Mouse (Mus musculus): ENCODE data around the gene Plekhs1.

The Plekhs1 gene

DNA sequence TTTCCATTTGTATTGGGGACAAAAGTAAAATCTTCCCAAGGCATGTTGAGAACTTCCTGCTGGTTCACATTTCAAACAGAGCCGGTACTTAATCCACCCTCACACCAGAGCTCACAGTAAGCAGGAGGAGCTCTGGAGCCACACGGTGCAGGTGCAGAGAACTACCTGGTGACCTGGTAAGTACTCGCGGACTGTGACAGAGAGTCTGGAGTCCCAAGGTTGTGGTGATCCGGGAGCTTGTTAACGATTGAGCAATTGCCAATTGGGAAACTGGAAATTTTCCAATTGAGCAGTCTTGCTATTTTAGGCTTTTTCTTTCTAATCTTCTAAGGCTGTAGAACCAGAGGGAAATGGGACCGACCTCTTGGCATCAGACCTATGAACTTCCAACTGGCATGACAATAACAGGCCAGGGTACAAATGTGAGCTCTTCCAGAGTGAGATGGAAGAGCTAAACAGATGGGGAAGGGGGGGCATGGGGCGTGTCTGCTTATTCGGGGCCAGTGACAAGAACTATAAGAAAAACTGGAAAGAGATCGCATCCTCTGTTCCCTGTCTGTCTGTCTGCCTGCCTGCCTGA lies at the start of gene Plekhs1:
Gene Plekhs1 (plus strand): TSS at position 119 of the 580 bp plus-strand sequence.
- no peak for DNase-seq (ENCODE audit: low spot score)

DNA sequence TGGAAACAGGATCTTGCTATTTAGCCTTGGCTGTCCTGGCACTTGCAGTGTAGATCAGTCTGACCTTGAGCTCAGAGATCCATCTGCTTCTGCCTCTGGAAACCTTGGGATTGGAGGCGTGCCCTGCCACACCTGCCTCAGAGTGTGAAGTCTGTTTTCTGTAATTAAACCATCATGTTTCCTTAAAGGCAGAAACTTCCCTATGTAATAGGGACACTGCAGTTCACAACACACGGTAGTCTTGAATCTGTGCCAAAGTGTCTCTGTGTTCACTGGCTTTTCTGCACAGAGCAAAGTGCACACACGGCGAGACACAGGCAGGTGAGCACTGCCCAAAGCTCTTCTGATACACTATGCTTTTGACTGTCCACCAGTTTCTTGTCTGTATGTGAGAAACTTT lies 43.0 kb upstream of the Plekhs1 start:
- DNase-seq (ENCODE audit: low spot score), result no peak

DNA sequence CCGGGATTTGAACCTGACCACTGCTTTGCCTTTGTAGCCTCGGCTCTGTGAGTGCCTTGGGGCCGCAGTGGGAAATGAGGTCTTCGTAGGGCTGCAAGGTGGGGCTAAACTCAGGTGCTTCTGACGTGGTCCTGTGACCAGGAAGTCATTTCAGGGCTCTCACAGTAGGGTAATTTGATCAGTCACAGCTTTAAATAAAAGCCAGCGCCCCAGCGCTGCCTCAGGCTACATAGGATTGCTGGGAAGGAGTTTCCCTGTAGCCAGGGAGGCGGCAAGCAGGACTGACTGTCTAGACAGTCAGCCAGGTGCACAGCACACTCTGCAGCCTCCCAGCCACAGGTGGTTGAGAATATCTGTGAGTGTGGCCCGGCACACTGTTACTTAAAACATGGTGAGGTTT lies 42.0 kb upstream of the Plekhs1 start:
- no peak for DNase-seq (ENCODE audit: low spot score)

DNA sequence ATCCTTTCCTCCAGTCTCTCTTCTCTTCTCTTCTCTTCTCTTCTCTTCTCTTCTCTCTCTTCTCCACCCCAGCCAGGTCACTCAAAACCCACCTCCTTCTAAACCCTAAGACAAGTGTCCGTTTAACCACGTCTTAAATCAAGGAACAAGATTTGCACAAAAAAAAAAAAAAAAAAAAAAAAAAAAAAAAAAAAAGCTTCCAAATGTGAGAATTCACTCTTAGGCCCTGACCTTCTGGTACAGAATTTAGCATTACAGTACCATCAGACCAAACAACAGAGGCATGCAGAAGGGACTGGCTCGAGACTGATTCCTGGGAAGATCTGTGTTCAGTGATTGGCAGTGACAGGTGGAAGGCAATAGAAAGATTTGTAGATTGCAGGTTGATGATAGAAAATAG lies 41.1 kb upstream of the Plekhs1 start:
- no peak for DNase-seq (ENCODE audit: low spot score)

DNA sequence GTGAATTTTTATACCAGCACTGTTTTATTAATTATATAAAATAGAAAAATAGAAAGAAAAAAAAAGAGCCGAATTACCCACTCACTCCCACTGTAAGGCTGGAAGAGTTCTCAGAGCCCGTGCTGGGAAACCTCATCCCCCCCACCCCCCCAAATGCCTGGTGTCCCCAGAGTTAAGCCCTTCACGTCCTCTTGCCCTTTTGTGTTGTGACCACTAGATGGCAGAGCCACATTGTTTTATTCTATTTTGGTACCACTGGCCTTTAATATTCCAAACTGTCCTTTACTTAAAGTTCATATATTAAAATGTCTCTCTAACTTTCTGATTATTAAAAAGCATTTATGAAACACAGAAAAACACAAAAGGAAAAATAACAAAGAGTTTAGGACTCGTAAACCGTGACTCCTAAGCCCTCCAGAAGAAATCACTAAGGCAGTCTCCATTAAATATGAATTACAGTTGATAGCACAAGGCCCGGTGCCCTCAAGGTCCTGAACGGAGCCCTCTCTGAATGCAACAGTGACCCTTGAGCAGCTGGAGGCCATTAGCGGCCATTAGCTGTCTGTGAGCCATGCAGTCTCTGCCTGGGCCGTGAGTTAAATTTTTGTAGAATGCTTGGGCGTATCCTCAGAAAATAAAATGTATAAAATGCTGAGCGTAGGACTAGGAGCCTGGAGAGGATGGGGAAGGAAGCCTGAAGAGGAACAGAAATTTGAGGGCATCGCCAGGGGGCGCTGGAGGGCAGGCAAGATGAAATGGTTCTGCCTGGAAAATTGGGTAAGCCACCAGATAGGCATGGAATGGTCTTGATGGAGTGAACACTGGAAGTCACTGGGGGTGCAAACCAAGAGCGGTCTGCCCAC lies 38.7 kb upstream of the Plekhs1 start:
- peak; percentile 94 for DNase-seq (ENCODE audit: low spot score)

DNA sequence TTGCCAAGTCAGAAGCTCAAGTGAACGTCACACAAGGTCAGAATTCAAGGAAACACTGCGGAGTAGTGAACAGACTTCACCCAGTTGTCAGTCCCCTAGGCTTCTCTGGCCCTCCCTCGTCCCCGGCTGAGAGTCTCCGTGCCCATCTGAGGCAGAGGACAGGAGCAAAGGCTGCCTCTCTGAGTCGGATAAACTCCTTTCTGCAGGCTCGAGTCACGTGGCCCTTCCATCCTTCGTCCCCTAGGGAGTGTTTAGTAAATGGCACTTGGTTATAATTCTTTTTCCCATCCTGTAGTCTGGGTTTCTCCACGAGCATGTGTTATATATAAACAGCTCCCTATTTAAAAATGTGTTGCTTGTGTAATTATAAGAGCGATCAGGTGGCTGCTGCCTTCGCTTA lies 38.1 kb upstream of the Plekhs1 start:
- DNase-seq (ENCODE audit: low spot score), result no peak

DNA sequence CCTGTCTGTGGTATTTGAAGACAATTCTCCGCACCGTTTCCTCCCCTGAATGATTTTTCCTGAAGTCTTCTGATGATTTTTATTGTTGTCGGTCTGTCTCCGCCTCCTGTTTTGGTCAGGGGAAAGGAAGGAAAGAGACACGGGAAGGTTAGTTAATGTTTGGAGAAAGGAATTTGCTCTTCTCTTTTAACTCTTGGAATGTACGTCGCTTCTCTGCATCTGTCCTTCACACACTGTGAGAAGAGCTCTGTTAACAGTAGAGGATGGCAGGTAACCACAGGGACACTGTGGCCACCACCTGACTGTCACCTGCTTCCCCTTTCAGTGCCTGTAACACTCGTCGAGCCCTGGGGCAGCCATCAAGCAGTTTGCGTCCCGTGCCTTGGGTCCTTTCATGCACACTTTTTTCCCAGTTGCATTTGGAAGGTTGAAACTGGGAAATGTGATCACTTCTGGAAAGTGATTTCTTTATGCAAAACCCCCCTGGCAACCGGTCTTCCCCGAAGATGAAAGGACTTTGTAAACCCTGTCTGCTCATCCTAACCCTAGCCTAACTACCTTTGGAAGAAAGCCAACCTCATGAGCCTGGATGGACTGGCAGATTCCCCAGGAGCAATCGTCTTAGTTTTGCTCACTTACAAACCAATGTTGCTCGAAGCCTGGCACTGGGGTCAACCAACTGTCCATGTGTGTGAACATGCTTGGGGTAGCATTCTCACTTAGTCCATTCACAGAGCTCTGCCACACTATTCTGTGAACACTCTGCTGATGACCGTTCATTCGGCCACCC lies 36.6 kb upstream of the Plekhs1 start:
- no peak for DNase-seq (ENCODE audit: low spot score)

DNA sequence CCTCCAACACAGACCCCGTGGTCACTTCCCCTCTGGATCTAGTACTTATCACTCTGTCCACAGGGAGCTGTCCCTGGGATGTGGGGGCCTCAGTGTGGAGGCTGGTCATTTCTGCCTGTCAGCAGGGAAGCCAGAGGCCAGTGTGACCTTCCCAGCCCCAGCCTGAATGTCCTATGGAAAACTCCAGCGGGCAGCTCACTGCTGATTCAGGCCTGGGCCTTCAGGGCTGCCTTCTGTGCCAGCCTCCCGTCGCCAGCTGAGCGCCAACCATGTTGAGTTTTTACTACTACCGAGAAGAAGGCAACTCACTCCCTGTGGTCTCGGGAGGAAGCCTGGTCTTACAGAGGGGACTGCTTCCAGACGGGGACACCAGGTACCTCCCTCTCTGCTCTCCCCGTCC lies 35.9 kb upstream of the Plekhs1 start:
- no peak for DNase-seq (ENCODE audit: low spot score)

DNA sequence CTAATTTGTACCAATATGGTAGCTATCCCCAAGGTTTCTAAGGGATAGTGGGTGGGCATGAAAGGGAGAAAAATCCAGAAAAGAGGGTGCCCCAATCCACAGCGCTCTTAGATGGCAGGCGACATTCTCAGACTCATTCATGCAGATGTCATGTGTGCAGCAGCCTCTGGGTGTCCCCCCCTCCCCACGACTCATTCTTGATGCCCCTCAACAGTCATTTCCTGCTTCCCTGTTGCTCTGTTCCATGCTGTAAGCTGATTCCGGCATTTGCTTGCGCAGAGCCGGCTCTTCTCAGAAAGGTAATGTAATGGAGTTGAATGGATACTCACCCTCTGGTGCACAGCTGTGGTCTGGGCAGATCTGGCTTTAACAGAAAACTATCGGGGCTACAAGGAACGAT lies 31.1 kb upstream of the Plekhs1 start:
- DNase-seq (ENCODE audit: low spot score), result no peak

DNA sequence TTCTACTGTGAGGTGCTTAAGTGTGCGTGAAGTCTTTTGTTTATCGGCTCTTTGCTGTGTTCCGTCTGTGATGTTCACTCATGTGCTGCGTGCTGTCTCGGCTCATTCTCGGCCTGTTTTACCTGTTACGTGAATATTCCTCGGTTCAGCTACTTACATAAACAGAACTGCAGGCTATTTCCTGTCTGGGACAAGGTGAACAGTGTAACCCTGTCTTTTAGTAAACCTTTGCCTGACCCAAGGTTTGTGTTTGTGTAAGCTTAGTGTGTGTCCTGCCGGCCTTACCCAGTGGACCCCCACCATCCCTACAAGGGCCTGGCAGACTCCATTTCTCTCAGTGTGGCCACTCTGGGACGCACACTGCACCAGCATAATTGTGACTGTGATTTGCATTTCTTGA lies 28.7 kb upstream of the Plekhs1 start:
- no peak for DNase-seq (ENCODE audit: low spot score)

DNA sequence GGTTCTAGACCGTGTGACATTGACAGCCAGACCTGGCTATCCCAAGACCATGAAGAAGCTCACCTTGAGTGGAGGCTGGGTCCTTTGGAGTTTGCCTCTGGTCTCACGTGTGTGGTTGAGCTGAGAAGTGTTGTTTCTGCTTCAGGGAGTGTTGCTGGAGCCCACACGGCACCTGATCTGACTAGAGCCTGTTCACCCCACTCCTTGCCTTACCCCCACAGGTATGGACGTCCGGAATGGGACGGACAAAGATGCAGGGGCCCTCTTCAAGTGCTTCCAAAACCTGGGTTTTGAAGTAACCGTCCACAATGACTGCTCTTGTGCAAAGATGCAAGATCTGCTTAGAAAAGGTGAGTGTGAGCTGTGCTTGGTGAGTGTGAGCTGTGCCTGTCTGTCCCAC lies 27.9 kb upstream of the Plekhs1 start:
- DNase-seq (ENCODE audit: low spot score), result no peak

DNA sequence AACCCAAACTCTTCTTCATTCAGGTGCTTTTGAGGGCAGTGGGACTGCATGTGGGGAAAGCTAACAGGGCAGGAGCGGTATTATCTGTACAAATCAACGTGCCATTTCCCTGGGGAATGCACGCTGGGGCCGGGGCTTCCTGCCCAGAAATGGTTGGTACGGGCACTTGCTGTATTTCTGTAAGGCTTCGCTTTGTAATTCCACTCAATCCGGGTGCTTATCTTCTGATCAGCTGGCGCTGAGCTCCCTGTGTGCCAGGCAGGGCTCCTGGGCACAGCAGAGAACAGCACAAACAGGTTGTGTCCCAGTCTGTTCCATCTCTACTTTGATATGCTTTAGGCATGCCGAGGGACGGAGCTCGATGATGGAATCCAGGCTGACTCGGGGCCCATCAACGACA lies 25.1 kb upstream of the Plekhs1 start:
- no peak for DNase-seq (ENCODE audit: low spot score)

DNA sequence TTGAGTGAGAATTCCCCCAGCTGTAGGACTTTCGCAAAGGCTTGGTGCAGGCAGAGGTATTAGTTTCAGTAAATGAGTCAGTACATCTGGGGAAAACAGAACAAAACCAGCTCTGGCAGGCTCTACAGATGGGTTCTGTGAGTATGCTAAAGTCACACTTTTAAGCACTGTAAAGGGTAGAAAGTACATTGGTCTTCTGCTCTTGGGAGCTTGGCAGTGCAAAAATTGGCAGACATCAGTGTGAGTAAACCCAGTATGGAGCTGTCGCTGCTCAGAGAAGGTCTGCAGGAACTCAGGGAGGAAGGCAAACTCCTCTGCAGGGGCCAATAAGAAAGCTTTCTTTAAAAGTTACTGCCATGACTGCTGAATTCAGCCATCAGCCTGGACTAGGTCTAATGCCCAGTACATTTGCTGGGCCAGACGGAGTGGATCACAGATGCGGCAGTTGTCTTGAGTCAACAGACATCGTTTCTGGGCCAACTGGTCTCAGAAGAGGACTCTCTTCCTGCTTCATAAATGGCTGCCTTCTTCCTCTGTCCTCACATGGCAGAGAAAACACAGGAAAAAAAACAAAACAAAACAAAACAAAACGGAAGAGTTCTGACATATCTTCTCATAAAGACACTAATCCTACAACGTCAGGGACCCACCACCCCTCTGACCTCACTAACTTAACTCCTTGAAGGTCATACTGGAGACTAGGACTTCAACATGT lies 22.9 kb upstream of the Plekhs1 start:
- no peak for DNase-seq (ENCODE audit: low spot score)

DNA sequence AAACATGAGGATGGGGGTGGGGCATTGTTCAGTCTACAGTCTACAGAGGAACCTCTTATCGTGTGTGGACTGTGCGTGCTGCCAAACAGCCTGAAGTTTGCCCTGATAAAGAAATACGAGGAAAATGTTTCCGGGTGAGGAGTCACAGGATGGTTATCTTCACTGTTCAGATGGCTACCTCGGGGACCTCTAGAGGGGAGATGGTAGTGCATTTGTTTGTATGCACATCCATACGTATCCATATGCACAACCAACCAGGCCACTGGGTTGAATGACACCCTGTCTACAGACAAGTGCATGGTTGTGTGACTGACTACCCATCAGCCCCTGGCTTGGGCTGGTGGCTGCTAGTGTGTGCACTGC lies 22.4 kb upstream of the Plekhs1 start:
- DNase-seq (ENCODE audit: low spot score), result no peak

DNA sequence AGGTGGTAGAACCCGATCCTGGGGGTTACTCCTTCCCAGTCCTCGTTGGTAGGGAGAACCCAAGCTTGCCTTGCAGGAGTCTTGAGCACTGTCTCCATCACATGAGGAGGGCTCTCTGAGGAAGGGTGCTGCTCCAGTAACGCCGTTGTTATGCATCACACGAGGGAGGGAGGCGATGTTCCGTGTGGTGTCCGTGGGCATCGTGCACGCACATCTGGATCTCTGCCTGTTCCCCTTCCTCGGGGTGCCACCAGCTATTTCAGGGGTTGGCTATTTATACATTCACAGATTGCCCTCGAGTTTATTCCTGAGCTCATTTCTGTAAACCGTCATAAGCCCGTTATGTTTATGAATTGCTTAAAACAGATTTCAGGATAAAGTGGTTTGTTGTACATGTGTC lies 18.0 kb upstream of the Plekhs1 start:
- DNase-seq (ENCODE audit: low spot score), result no peak

DNA sequence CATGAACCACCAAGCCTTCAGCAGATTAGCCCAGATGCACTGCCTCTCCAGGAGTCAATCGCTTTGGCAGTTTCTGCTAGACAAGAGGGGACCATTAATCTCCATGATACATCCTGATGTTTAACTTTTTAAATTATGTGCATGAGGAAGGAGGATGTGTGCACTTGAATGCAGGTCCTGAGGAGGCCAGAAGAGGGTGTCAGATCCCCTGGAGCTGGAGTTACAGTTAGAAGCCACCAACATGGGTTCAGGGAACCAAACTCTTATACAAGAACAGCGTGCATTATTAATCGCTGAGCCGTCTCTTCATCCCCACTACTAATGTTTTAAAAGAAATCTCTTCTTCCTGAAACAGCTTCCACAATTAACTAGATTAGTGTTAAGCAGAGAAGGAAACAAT lies 12.7 kb upstream of the Plekhs1 start:
- DNase-seq (ENCODE audit: low spot score), result no peak

DNA sequence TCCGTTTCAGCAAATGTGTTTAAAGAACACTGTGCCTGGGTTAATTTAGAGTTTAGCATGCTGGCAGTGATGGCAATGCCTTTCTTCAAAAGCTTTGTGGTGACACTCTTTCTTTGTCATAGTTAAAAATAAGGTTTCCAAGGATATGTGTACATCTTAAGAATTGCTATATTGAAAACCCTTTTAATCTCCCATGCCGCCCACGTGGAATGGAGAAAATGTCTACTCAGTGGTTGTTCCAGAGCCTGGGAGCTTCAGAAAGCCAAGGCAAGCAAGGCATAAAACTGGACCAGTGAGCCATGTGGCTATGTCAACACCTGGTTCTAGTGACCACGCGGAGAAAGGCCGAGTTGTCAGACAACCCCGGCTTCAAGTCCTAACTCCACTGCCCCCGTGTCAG lies 11.9 kb upstream of the Plekhs1 start:
- no peak for DNase-seq (ENCODE audit: low spot score)

DNA sequence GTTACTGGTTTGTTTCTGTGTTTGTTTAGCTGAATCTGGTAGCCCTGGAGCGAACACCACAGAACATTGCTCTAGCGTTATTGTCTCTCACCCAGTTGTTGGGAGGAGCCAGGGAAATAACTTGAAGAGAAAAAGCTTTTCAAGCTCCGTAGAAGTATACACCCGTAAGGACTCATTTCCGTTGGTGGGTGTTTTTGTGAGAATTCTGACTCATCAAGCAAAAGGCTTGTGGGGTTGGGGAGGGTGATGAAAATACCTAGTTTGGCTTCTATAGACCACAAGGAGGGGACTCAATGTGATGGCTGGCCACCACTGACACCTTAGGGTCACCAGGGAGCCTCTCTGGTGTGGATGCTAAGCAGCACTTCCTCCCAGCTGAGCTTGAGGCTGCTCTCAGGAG lies 10.5 kb upstream of the Plekhs1 start:
- DNase-seq (ENCODE audit: low spot score), result no peak

DNA sequence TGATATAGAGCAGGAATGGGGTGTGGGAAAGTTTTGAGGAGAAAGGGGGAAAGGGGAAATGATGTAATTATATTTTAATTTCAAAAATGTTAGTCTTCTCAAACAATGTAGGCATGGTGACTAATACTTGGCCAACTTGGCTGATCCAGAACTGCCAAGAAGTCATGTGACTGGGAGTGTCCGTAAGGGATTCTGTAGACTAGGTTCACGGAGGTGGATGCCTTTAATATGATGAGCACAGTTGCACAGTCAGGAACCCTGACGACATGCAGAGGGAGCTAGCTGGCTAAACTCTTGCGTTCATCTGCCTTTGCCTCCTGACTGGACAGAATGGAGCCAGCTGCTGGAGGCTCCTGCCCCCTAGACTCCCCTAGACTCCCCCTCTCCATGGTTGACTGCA lies 9.6 kb upstream of the Plekhs1 start:
- no peak for DNase-seq (ENCODE audit: low spot score)

DNA sequence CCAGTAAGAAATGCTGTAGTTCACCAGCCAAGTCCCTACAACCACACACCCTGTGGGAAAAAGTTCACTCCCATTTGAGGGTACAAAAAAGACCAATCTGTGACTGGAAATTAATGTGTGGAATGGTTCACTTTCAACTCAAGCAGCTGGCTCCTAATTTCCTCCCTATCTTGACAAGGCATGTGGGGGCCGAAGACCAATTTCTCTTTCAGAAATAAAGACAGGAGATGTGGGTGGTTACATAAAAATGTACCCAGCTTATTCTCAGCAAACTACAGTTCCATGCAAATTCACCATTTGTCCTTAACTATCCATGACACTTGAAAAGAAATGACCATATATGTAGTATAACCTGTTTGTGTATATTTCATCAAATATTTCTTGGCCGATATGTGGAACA lies 9.0 kb upstream of the Plekhs1 start:
- DNase-seq (ENCODE audit: low spot score), result no peak

DNA sequence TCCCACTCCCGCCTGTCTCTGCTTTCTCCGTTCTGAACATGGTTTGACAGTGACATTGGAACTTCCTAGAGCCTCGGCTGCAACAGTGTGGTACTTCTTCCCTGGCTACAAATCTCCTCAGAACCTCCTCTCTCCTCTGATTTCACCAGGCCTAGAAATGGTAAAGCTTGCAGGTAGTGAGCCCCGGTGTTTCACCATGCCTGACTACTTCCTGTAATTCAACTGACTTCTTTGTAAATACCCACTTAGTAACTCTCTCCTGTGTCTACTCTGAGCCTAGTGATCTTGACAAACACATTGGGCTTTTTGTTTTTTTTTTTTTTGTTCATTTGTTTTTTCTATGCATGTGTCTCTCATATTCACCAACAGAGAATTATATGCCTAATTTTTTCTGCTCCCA lies 6.6 kb upstream of the Plekhs1 start:
- DNase-seq (ENCODE audit: low spot score), result no peak

DNA sequence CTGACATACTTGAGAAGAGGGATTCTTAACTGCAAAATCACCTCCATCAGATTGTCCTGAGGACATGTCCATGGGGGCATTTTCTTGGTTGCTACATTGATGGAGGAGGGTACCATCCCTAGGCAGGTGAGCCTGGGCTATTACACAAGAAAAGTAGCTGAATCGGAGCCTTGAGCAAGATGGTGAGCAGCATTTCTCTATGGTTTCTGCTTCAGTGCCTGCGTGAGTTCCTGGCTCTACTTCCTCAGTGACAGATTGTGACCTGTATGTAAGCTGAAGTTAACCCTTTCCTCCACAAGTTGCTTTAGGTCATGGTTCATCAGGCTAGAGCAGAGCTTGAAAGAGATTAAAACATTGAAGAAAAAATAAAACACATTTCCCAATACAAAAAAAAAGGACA lies 6.1 kb upstream of the Plekhs1 start:
- no peak for DNase-seq (ENCODE audit: low spot score)

DNA sequence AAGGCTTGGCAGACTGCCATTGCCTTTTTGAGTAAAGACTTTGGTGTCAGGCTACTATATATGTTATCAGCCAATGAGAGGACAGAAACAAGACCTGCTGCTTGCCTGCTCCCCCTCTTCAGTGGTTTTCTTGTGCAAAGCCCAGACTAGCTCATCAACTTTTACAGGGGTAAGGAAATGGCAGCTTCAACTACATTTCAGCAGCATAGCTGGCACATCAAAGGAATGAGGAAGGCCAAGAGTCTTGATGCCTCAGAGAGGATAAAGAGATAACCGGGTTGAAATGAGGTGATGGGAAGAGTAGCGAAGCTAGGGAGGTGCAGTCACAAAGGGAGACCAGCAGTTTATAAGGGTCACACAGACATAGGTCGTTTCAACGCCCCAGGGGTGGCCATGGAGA lies 3.9 kb upstream of the Plekhs1 start:
- DNase-seq (ENCODE audit: low spot score), result no peak
